14 mouse cellular contexts compared by ENCODE assay signal in genomic region chr7:38088456-38088855, GRCm38 (mm10).
"Had no signal": no experiment of that assay in that cellular context is flagged by ENCODE, and none has a peak within 500 bp of the region (broad histone marks: within the 10 kb centered on the region; RNA-seq: fewer than 3 reads in every experiment).

No protein-coding gene starts in this region.

- DNase-seq: kidney, adult 9 months; kidney, postnatal 14 days; kidney, postnatal 4 days; liver, embryonic 13.5 days; lung, adult 2 months; lung, postnatal 14 days; lung, postnatal 4 days; midbrain, embryonic 14.5 days; right cerebral cortex, postnatal 4 days; thymus, adult 2 months; thymus, postnatal 14 days had no signal

- H3K4me3 ChIP-seq: liver, embryonic 13.5 days; neural tube, embryonic 12.5 days; neural tube, embryonic 15.5 days had no signal

- H3K27ac ChIP-seq: liver, embryonic 13.5 days; neural tube, embryonic 12.5 days; neural tube, embryonic 15.5 days; stomach, postnatal 0 days had no signal
